Mouse (Mus musculus): ENCODE data around the gene Kbtbd12. TPM values are rescaled to one million over a fixed set of nuclear protein-coding genes. Genes with fewer than 3 reads are reported as not detected.

Kbtbd12 gene
- polyA plus RNA-seq, 1 experiment from 2014 or later: 1.0 TPM

- Histone ChIP-seq H3K4me2 (ENCODE audit: low read depth, low read length) (no peak overlapping the region), H3K27me3 (ENCODE audit: control insufficient read depth, insufficient read depth, low read depth, low read length) (no peaks in the 10 kb centered on the region), H3K4me3 (ENCODE audit: low read length) (no peak overlapping the region), H3K9me3 (ENCODE audit: control insufficient read depth, low read length) (0 out of 2 replicates have a peak, but pooled peaks cover 3% of the 10 kb centered on the region), H3K9ac (ENCODE audit: low read length) (no peak overlapping the region), H3K36me3 (ENCODE audit: control insufficient read depth, insufficient read depth, low read length) (no peaks in the 10 kb centered on the region), H3K4me1 (replicated peaks; ENCODE audit: control insufficient read depth, insufficient read depth, low read length) (peaks cover 5% of the 10 kb centered on the region), H3K27ac (ENCODE audit: low read length) (no peak overlapping the region)
- WGBS: 32% methylated on average over 6 of the region's 6 CpGs
- no peak for ATAC-seq (ENCODE audit: low read depth)
Measured at GRCm38 (mm10) chr6:88631293-88631692, 6.5 kb downstream of the Kbtbd12 start.

GRCm38 (mm10) chr6:88630560-88630959, 7.2 kb downstream of the Kbtbd12 start:
- H3K27me3 ChIP-seq (ENCODE audit: control insufficient read depth, insufficient read depth, low read depth, low read length): no peaks in the 10 kb centered on the region

GRCm38 (mm10) chr6:88629821-88630220, 7.9 kb downstream of the Kbtbd12 start:
- H3K9ac ChIP-seq (ENCODE audit: low read length): no peak overlapping the region
- 87% methylated on average over 2 of the region's 2 CpGs for WGBS

More at GRCm38 (mm10) chr6:88630560-88630959, 7.2 kb downstream of the Kbtbd12 start:
- H3K4me1 ChIP-seq (replicated peaks; ENCODE audit: control insufficient read depth, insufficient read depth, low read length): peaks cover 5% of the 10 kb centered on the region
- H3K27ac ChIP-seq (ENCODE audit: low read length): no peak overlapping the region
- no peak for ATAC-seq (ENCODE audit: low read depth)
- WGBS: 54% methylated on average over 5 of the region's 5 CpGs
- H3K9ac ChIP-seq (ENCODE audit: low read length): no peak overlapping the region
- H3K4me2 ChIP-seq (ENCODE audit: low read depth, low read length): no peak overlapping the region
- no peak overlapping the region for H3K4me3 ChIP-seq (ENCODE audit: low read length)
- no peaks in the 10 kb centered on the region for H3K36me3 ChIP-seq (ENCODE audit: control insufficient read depth, insufficient read depth, low read length)
- H3K9me3 ChIP-seq (ENCODE audit: control insufficient read depth, low read length): 0 out of 2 replicates have a peak, but pooled peaks cover 3% of the 10 kb centered on the region

GRCm38 (mm10) chr6:88627317-88627811, 10.4 kb downstream of the Kbtbd12 start:
- H3K4me1 ChIP-seq (replicated peaks; ENCODE audit: control insufficient read depth, insufficient read depth, low read length): peaks cover 5% of the 10 kb centered on the region
- H3K9ac ChIP-seq (ENCODE audit: low read length): peak overlapping the region; percentile 78
- H3K4me2 ChIP-seq (ENCODE audit: low read depth, low read length): peak overlapping the region; percentile 99
- peak; percentile 82 for ATAC-seq (ENCODE audit: low read depth)
- peak overlapping the region; percentile 57 for H3K4me3 ChIP-seq (ENCODE audit: low read length)
- no peaks in the 10 kb centered on the region for H3K27me3 ChIP-seq (ENCODE audit: control insufficient read depth, insufficient read depth, low read depth, low read length)
- peak overlapping the region; percentile 49 for H3K27ac ChIP-seq (ENCODE audit: low read length)
- no peaks in the 10 kb centered on the region for H3K9me3 ChIP-seq (ENCODE audit: control insufficient read depth, low read length)
- H3K36me3 ChIP-seq (ENCODE audit: control insufficient read depth, insufficient read depth, low read length): no peaks in the 10 kb centered on the region
- WGBS: under 1% methylated on average over 51 of the region's 51 CpGs

More at GRCm38 (mm10) chr6:88629821-88630220, 7.9 kb downstream of the Kbtbd12 start:
- Histone ChIP-seq H3K4me2 (ENCODE audit: low read depth, low read length) (no peak overlapping the region), H3K4me3 (ENCODE audit: low read length) (no peak overlapping the region), H3K4me1 (replicated peaks; ENCODE audit: control insufficient read depth, insufficient read depth, low read length) (peaks cover 5% of the 10 kb centered on the region), H3K27me3 (ENCODE audit: control insufficient read depth, insufficient read depth, low read depth, low read length) (no peaks in the 10 kb centered on the region), H3K27ac (ENCODE audit: low read length) (no peak overlapping the region), H3K36me3 (ENCODE audit: control insufficient read depth, insufficient read depth, low read length) (no peaks in the 10 kb centered on the region), H3K9me3 (ENCODE audit: control insufficient read depth, low read length) (no peaks in the 10 kb centered on the region)
- no peak for ATAC-seq (ENCODE audit: low read depth)

GRCm38 (mm10) chr6:88626912-88627311, 10.8 kb downstream of the Kbtbd12 start:
- H3K27ac ChIP-seq (ENCODE audit: low read length): peak overlapping the region; percentile 49
- H3K27me3 ChIP-seq (ENCODE audit: control insufficient read depth, insufficient read depth, low read depth, low read length): no peaks in the 10 kb centered on the region
- peaks cover 5% of the 10 kb centered on the region for H3K4me1 ChIP-seq (replicated peaks; ENCODE audit: control insufficient read depth, insufficient read depth, low read length)
- 19% methylated on average over 11 of the region's 11 CpGs for WGBS
- H3K4me3 ChIP-seq (ENCODE audit: low read length): peak overlapping the region; percentile 57
- H3K36me3 ChIP-seq (ENCODE audit: control insufficient read depth, insufficient read depth, low read length): no peaks in the 10 kb centered on the region
- H3K9ac ChIP-seq (ENCODE audit: low read length): peak overlapping the region; percentile 78
- ATAC-seq (ENCODE audit: low read depth): no peak
- H3K4me2 ChIP-seq (ENCODE audit: low read depth, low read length): peak overlapping the region; percentile 99
- no peaks in the 10 kb centered on the region for H3K9me3 ChIP-seq (ENCODE audit: control insufficient read depth, low read length)

- H3K27ac ChIP-seq (ENCODE audit: low read length): peak overlapping the region; percentile 49; the same call in 1 of the 2 replicates
- no peak overlapping the region for H3K4me3 ChIP-seq (ENCODE audit: low read length)
- ATAC-seq (ENCODE audit: low read depth): peak; percentile 68
- no peaks in the 10 kb centered on the region for H3K36me3 ChIP-seq (ENCODE audit: control insufficient read depth, insufficient read depth, low read length)
- peaks cover 5% of the 10 kb centered on the region for H3K4me1 ChIP-seq (replicated peaks; ENCODE audit: control insufficient read depth, insufficient read depth, low read length)
- H3K27me3 ChIP-seq (ENCODE audit: control insufficient read depth, insufficient read depth, low read depth, low read length): no peaks in the 10 kb centered on the region
- no peaks in the 10 kb centered on the region for H3K9me3 ChIP-seq (ENCODE audit: control insufficient read depth, low read length)
- WGBS: 34% methylated on average over 4 of the region's 4 CpGs
- H3K9ac ChIP-seq (ENCODE audit: low read length): no peak overlapping the region
- peak overlapping the region; percentile 99; the same call in 1 of the 2 replicates for H3K4me2 ChIP-seq (ENCODE audit: low read depth, low read length)
Measured at GRCm38 (mm10) chr6:88626462-88626861, 11.3 kb downstream of the Kbtbd12 start.

GRCm38 (mm10) chr6:88621816-88622481, 15.8 kb downstream of the Kbtbd12 start:
- H3K27me3 ChIP-seq (ENCODE audit: control insufficient read depth, insufficient read depth, low read depth, low read length): no peaks in the 10 kb centered on the region
- no peak for ATAC-seq (ENCODE audit: low read depth)
- H3K9me3 ChIP-seq (ENCODE audit: control insufficient read depth, low read length): no peaks in the 10 kb centered on the region
- H3K27ac ChIP-seq (ENCODE audit: low read length): no peak overlapping the region
- no peak overlapping the region for H3K4me2 ChIP-seq (ENCODE audit: low read depth, low read length)
- WGBS: 55% methylated on average over 4 of the region's 4 CpGs
- H3K4me1 ChIP-seq (replicated peaks; ENCODE audit: control insufficient read depth, insufficient read depth, low read length): peaks cover 1% of the 10 kb centered on the region
- no peaks in the 10 kb centered on the region for H3K36me3 ChIP-seq (ENCODE audit: control insufficient read depth, insufficient read depth, low read length)
- no peak overlapping the region for H3K4me3 ChIP-seq (ENCODE audit: low read length)
- no peak overlapping the region for H3K9ac ChIP-seq (ENCODE audit: low read length)

- Histone ChIP-seq H3K36me3 (ENCODE audit: control insufficient read depth, insufficient read depth, low read length) (no peaks in the 10 kb centered on the region), H3K4me3 (ENCODE audit: low read length) (no peak overlapping the region)
- 59% methylated on average over 5 of the region's 5 CpGs for WGBS
Measured at GRCm38 (mm10) chr6:88619542-88619941, 18.2 kb downstream of the Kbtbd12 start.

GRCm38 (mm10) chr6:88615352-88615751, 22.4 kb downstream of the Kbtbd12 start:
- ATAC-seq (ENCODE audit: low read depth): no peak
- Histone ChIP-seq H3K4me3 (ENCODE audit: low read length) (no peak overlapping the region), H3K4me1 (replicated peaks; ENCODE audit: control insufficient read depth, insufficient read depth, low read length) (no peaks in the 10 kb centered on the region), H3K36me3 (ENCODE audit: control insufficient read depth, insufficient read depth, low read length) (no peaks in the 10 kb centered on the region), H3K4me2 (ENCODE audit: low read depth, low read length) (no peak overlapping the region), H3K9me3 (ENCODE audit: control insufficient read depth, low read length) (no peaks in the 10 kb centered on the region), H3K9ac (ENCODE audit: low read length) (no peak overlapping the region), H3K27me3 (ENCODE audit: control insufficient read depth, insufficient read depth, low read depth, low read length) (no peaks in the 10 kb centered on the region), H3K27ac (ENCODE audit: low read length) (no peak overlapping the region)
- whole genome bisulfite sequencing: 53% methylated on average over 2 of the region's 2 CpGs

More at GRCm38 (mm10) chr6:88619542-88619941, 18.2 kb downstream of the Kbtbd12 start:
- no peak for ATAC-seq (ENCODE audit: low read depth)
- H3K9me3 ChIP-seq (ENCODE audit: control insufficient read depth, low read length): no peaks in the 10 kb centered on the region
- no peaks in the 10 kb centered on the region for H3K27me3 ChIP-seq (ENCODE audit: control insufficient read depth, insufficient read depth, low read depth, low read length)
- no peak overlapping the region for H3K27ac ChIP-seq (ENCODE audit: low read length)
- H3K9ac ChIP-seq (ENCODE audit: low read length): no peak overlapping the region
- H3K4me2 ChIP-seq (ENCODE audit: low read depth, low read length): no peak overlapping the region
- H3K4me1 ChIP-seq (replicated peaks; ENCODE audit: control insufficient read depth, insufficient read depth, low read length): no peaks in the 10 kb centered on the region
